Mouse (Mus musculus) limb, embryonic 13.5 days (tissue): ENCODE results near the gene Rin2. TPM values are rescaled to one million over a fixed set of nuclear protein-coding genes. Genes with fewer than 3 reads are reported as not detected.
A peak's percentile ranks its signal among the peaks of the same experiment; 100 is the strongest.

Experiments used
- ATAC-seq: fragments of 200-750 bp; cut with Nextera tagmentation; 2 replicates; pipeline ENCODE4 v1.8.0; 2017; ENCODE audit warnings: low read depth, moderate number of reproducible peaks, moderate TSS enrichment; ENCODE audit not compliant: low FRiP score
- H3K27ac ChIP-seq: fragments of 300-500 bp; sonication (generic); 2 replicates; pipeline ENCODE4 v1.5.1; 2015; ENCODE audit warnings: inconsistent platforms, mild to moderate bottlenecking, moderate library complexity
- H3K27me3 ChIP-seq: fragments of 300-500 bp; sonication (generic); 2 replicates; pipeline ENCODE4 v1.6.1; 2015; ENCODE audit warnings: mild to moderate bottlenecking, inconsistent platforms
- H3K36me3 ChIP-seq: fragments of 300-500 bp; sonication (generic); 2 replicates; pipeline ENCODE4 v1.6.1; 2015; ENCODE audit warnings: inconsistent platforms, mild to moderate bottlenecking, moderate library complexity
- H3K4me1 ChIP-seq: fragments of 300-500 bp; sonication (generic); 2 replicates; pipeline ENCODE4 v1.6.1; 2015; ENCODE audit warnings: inconsistent platforms
- H3K4me2 ChIP-seq: fragments of 300-500 bp; sonication (generic); replicated peaks from 2 replicates; pipeline ENCODE4 v1.6.1; 2015; ENCODE audit warnings: inconsistent platforms, mild to moderate bottlenecking, moderate library complexity
- H3K4me3 ChIP-seq: fragments of 300-500 bp; sonication (generic); 2 replicates; pipeline ENCODE4 v1.5.1; 2015; ENCODE audit warnings: moderate library complexity, mild to moderate bottlenecking, inconsistent platforms
- H3K9ac ChIP-seq: fragments of 300-500 bp; sonication (generic); 2 replicates; pipeline ENCODE4 v1.6.1; 2015; ENCODE audit warnings: mild to moderate bottlenecking, inconsistent platforms
- H3K9me3 ChIP-seq: fragments of 300-500 bp; sonication (generic); 2 replicates; pipeline ENCODE4 v1.6.1; 2016; ENCODE audit warnings: inconsistent platforms
- WGBS: fragments of 180-500 bp; shearing (Covaris S2); methylation state at CpG from one replicate; pipeline ENCODE4 v1.1.7; 2015; 5-methylcytosine and 5-hydroxymethylcytosine counted together
- polyA plus RNA-seq: library from polyadenylated mRNA; unstranded; fragments of >200 nt; fragmentation: Nextera tagmentation; extraction: Ambion mirVana; gene quantifications from 2 replicates; pipeline ENCODE4 v1.2.1, GENCODE M21; 2015

Rin2 gene
- polyA plus RNA-seq, 1 experiment from 2014 or later, result 53.5 TPM

- Histone ChIP-seq H3K4me1 (0 out of 2 replicates have a peak, but pooled peaks cover 3% of the 10 kb centered on the region), H3K36me3 (peaks cover 9% of the 10 kb centered on the region), H3K27ac (no peak overlapping the region), H3K4me3 (no peak overlapping the region), H3K27me3 (no peaks in the 10 kb centered on the region), H3K4me2 (no peak overlapping the region), H3K9me3 (no peaks in the 10 kb centered on the region), H3K9ac (no peak overlapping the region)
- ATAC-seq, result no peak
- WGBS, result 95% methylated on average over 10 of the region's 10 CpGs
Measured at GRCm38 (mm10) chr2:145825221-145825620, 150.2 kb downstream of the Rin2 start.

- ATAC-seq, result no peak
- Histone ChIP-seq H3K4me3 (no peak overlapping the region), H3K9ac (no peak overlapping the region), H3K27me3 (no peaks in the 10 kb centered on the region), H3K4me2 (no peak overlapping the region), H3K9me3 (no peaks in the 10 kb centered on the region), H3K27ac (no peak overlapping the region), H3K36me3 (peaks cover 5% of the 10 kb centered on the region), H3K4me1 (peaks cover 15% of the 10 kb centered on the region)
- WGBS, result 72% methylated on average over 2 of the region's 2 CpGs
Measured at GRCm38 (mm10) chr2:145827930-145828329, 152.9 kb downstream of the Rin2 start.

- Histone ChIP-seq H3K27me3 (no peaks in the 10 kb centered on the region), H3K4me1 (peaks cover 21% of the 10 kb centered on the region), H3K4me3 (no peak overlapping the region), H3K27ac (no peak overlapping the region), H3K9ac (no peak overlapping the region), H3K4me2 (no peak overlapping the region), H3K36me3 (no peaks in the 10 kb centered on the region), H3K9me3 (no peaks in the 10 kb centered on the region)
- no peak for ATAC-seq
- WGBS, result 88% methylated on average over 3 of the region's 3 CpGs
Measured at GRCm38 (mm10) chr2:145828603-145829002, 153.6 kb downstream of the Rin2 start.

- Histone ChIP-seq H3K9me3 (no peaks in the 10 kb centered on the region), H3K9ac (no peak overlapping the region), H3K4me1 (peaks cover 27% of the 10 kb centered on the region), H3K4me2 (no peak overlapping the region), H3K36me3 (no peaks in the 10 kb centered on the region), H3K27ac (no peak overlapping the region), H3K4me3 (no peak overlapping the region), H3K27me3 (no peaks in the 10 kb centered on the region)
- no peak for ATAC-seq
- 84% methylated on average over 4 of the region's 4 CpGs for WGBS
Measured at GRCm38 (mm10) chr2:145829231-145829630, 154.2 kb downstream of the Rin2 start.

GRCm38 (mm10) chr2:145830417-145830816 lies 155.4 kb downstream of the Rin2 start:
- no peak overlapping the region for H3K9ac ChIP-seq
- ATAC-seq, result no peak
- H3K4me3 ChIP-seq, result no peak overlapping the region
- H3K36me3 ChIP-seq, result no peaks in the 10 kb centered on the region
- 84% methylated on average over 3 of the region's 3 CpGs for WGBS
- H3K4me1 ChIP-seq, result peaks cover 27% of the 10 kb centered on the region
- H3K27ac ChIP-seq, result no peak overlapping the region
- no peaks in the 10 kb centered on the region for H3K27me3 ChIP-seq
- no peak overlapping the region for H3K4me2 ChIP-seq
- H3K9me3 ChIP-seq, result no peaks in the 10 kb centered on the region

GRCm38 (mm10) chr2:145831949-145832835 lies 157.2 kb downstream of the Rin2 start:
- Histone ChIP-seq H3K4me3 (no peak overlapping the region), H3K4me2 (peak overlapping the region; percentile 47), H3K27me3 (no peaks in the 10 kb centered on the region), H3K36me3 (no peaks in the 10 kb centered on the region), H3K9me3 (no peaks in the 10 kb centered on the region), H3K9ac (no peak overlapping the region; the same call in 1 of the 2 replicates), H3K4me1 (peaks cover 27% of the 10 kb centered on the region), H3K27ac (peak overlapping the region; percentile 84)
- peak; percentile 94 for ATAC-seq
- WGBS, result 31% methylated on average over 17 of the region's 17 CpGs

- Histone ChIP-seq H3K4me3 (no peak overlapping the region), H3K9ac (no peak overlapping the region)
- ATAC-seq, result peak; percentile 10; the same call in 1 of the 2 replicates
Measured at GRCm38 (mm10) chr2:145832836-145833221, 157.8 kb downstream of the Rin2 start.

GRCm38 (mm10) chr2:145833341-145833740 lies 158.3 kb downstream of the Rin2 start:
- H3K36me3 ChIP-seq, result no peaks in the 10 kb centered on the region
- no peak for ATAC-seq
- H3K27me3 ChIP-seq, result no peaks in the 10 kb centered on the region
- H3K27ac ChIP-seq, result peak overlapping the region; percentile 84
- H3K4me3 ChIP-seq, result no peak overlapping the region
- peaks cover 27% of the 10 kb centered on the region for H3K4me1 ChIP-seq
- WGBS, result 46% methylated on average over 3 of the region's 3 CpGs
- no peak overlapping the region for H3K9ac ChIP-seq
- H3K9me3 ChIP-seq, result no peaks in the 10 kb centered on the region
- peak overlapping the region; percentile 47; the same call in 1 of the 2 replicates for H3K4me2 ChIP-seq

More at GRCm38 (mm10) chr2:145832836-145833221, 157.8 kb downstream of the Rin2 start:
- 16% methylated on average over 5 of the region's 5 CpGs for WGBS
- Histone ChIP-seq H3K9me3 (no peaks in the 10 kb centered on the region), H3K27me3 (no peaks in the 10 kb centered on the region), H3K4me1 (peaks cover 27% of the 10 kb centered on the region), H3K27ac (peak overlapping the region; percentile 84), H3K36me3 (no peaks in the 10 kb centered on the region), H3K4me2 (peak overlapping the region; percentile 47)

- no peak for ATAC-seq
- H3K9me3 ChIP-seq, result no peaks in the 10 kb centered on the region
- H3K4me1 ChIP-seq, result peaks cover 27% of the 10 kb centered on the region
- no peaks in the 10 kb centered on the region for H3K27me3 ChIP-seq
- no peak overlapping the region for H3K4me2 ChIP-seq
- no peak overlapping the region for H3K9ac ChIP-seq
- H3K36me3 ChIP-seq, result no peaks in the 10 kb centered on the region
- WGBS, result 84% methylated on average over 1 of the region's 1 CpGs
- no peak overlapping the region for H3K27ac ChIP-seq
- H3K4me3 ChIP-seq, result no peak overlapping the region
Measured at GRCm38 (mm10) chr2:145835920-145836319, 160.9 kb downstream of the Rin2 start.

- Histone ChIP-seq H3K9ac (no peak overlapping the region), H3K4me2 (no peak overlapping the region), H3K27me3 (no peaks in the 10 kb centered on the region), H3K9me3 (no peaks in the 10 kb centered on the region), H3K4me1 (peaks cover 6% of the 10 kb centered on the region), H3K27ac (no peak overlapping the region), H3K36me3 (no peaks in the 10 kb centered on the region), H3K4me3 (no peak overlapping the region)
- WGBS, result 82% methylated on average over 3 of the region's 3 CpGs
- ATAC-seq, result no peak
Measured at GRCm38 (mm10) chr2:145838675-145839074, 163.7 kb downstream of the Rin2 start.

GRCm38 (mm10) chr2:145839565-145840315 lies 164.7 kb downstream of the Rin2 start:
- Histone ChIP-seq H3K36me3 (peaks cover 2% of the 10 kb centered on the region; the same call in 1 of the 2 replicates), H3K9ac (no peak overlapping the region), H3K4me3 (no peak overlapping the region), H3K4me2 (no peak overlapping the region), H3K27ac (no peak overlapping the region), H3K9me3 (no peaks in the 10 kb centered on the region), H3K27me3 (no peaks in the 10 kb centered on the region), H3K4me1 (peaks cover 10% of the 10 kb centered on the region)
- 78% methylated on average over 9 of the region's 9 CpGs for WGBS
- ATAC-seq, result no peak

GRCm38 (mm10) chr2:145840320-145840719 lies 165.3 kb downstream of the Rin2 start:
- Histone ChIP-seq H3K36me3 (peaks cover 8% of the 10 kb centered on the region; the same call in 1 of the 2 replicates), H3K4me2 (no peak overlapping the region), H3K27ac (no peak overlapping the region), H3K27me3 (no peaks in the 10 kb centered on the region), H3K4me3 (no peak overlapping the region), H3K9ac (no peak overlapping the region), H3K4me1 (peaks cover 13% of the 10 kb centered on the region), H3K9me3 (no peaks in the 10 kb centered on the region)
- no peak for ATAC-seq
- WGBS, result 69% methylated on average over 3 of the region's 3 CpGs
